Mouse (Mus musculus) stomach, postnatal 0 days (tissue): Measurements from ENCODE around the gene Shld2.

Source experiments
- CTCF ChIP-seq: IDR thresholded peaks from 2 replicates; pipeline ENCODE4 v1.5.1; 2016; ENCODE audit warnings: antibody characterized with exemption, low read depth, mild to moderate bottlenecking, moderate library complexity
- EP300 ChIP-seq: optimal IDR thresholded peaks from 2 replicates; pipeline ENCODE3; 2016; ENCODE audit warnings: antibody characterized with exemption

DNA sequence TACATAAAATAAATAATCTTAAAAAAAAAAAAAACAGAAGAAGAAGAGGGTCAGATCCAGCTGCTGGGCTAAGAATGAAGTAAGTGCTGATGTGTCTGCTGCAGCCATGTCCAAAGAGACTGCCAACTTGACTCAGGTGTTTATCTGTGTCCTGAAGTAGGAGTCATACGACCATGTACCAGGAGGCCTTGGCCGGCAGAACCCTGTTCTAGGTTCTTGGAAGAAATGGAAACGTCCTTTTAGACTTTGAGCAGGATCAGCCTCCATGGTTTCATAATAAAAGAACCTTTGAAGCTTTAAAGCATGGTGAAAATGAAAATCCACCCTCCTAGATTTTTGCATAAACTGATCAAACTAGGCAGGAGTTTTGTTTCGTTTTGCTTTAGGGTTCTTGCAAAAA is 44.2 kb upstream of the Shld2 start:
- no peak for TF ChIP-seq CTCF
- no peak for TF ChIP-seq EP300
